Mouse (Mus musculus): ENCODE measurements at regions not wholly inside any gene's neighbourhood (a gene's known extent, or its start where the extent isn't known, plus 50 kb on each side); places are given as distances from the start of the nearest gene placed in this dataset.

DNA sequence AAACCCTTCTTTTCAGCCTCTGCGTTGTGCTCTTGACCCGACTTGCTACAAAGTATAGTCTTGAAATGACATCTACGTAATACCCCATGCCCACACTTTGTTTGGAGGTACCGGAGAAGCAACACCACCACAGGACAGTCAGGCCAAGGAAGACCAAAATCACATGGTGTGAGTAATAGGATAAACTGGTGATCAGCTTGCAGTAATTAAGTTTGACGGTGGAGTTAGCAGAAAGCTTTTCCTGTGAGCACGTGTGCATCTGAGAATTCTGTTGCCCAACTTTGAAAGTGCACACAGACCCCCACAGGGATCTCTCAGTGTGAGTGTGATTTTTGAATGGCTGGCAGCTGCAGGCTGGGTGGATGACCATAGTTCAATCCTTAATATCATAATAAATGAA is 114.6 kb upstream of the Smyd2 start:
- Histone ChIP-seq H3K36me3 (ENCODE audit: control insufficient read depth, insufficient read depth, low read length) (no peaks in the 10 kb centered on the region), H3K4me1 (ENCODE audit: control insufficient read depth, insufficient read depth, low read length) (no peaks in the 10 kb centered on the region), H3K4me3 (ENCODE audit: insufficient read depth, low read depth, low read length) (no peak overlapping the region), H3K27ac (ENCODE audit: insufficient read depth, low read depth, low read length) (no peak overlapping the region), H3K27me3 (replicated peaks; ENCODE audit: control insufficient read depth, insufficient read depth, low read length) (no peaks in the 10 kb centered on the region)
- DNase-seq: no peak
- TF ChIP-seq CTCF (conservative IDR thresholded peaks at IDR 0.05; ENCODE audit: insufficient read depth, insufficient read length, low read depth, low read length): no peak
- 69% methylated on average over 6 of the region's 6 CpGs for WGBS

GRCm38 (mm10) chr1:190035935-190036334 is 113.8 kb upstream of the Smyd2 start:
- no peak overlapping the region for H3K4me3 ChIP-seq (ENCODE audit: insufficient read depth, low read depth, low read length)
- no peaks in the 10 kb centered on the region for H3K4me1 ChIP-seq (ENCODE audit: control insufficient read depth, insufficient read depth, low read length)
- DNase-seq: no peak
- TF ChIP-seq CTCF (conservative IDR thresholded peaks at IDR 0.05; ENCODE audit: insufficient read depth, insufficient read length, low read depth, low read length): no peak
- no peak for TF ChIP-seq POLR2A (IDR thresholded peaks at IDR 0.05; ENCODE audit: low read depth, low read length)
- no peaks in the 10 kb centered on the region for H3K27me3 ChIP-seq (replicated peaks; ENCODE audit: control insufficient read depth, insufficient read depth, low read length)
- H3K27ac ChIP-seq (ENCODE audit: insufficient read depth, low read depth, low read length): no peak overlapping the region
- H3K36me3 ChIP-seq (ENCODE audit: control insufficient read depth, insufficient read depth, low read length): no peaks in the 10 kb centered on the region
- 91% methylated on average over 11 of the region's 11 CpGs for WGBS

- Histone ChIP-seq H3K4me3 (ENCODE audit: insufficient read depth, low read depth, low read length) (no peak overlapping the region), H3K27me3 (replicated peaks; ENCODE audit: control insufficient read depth, insufficient read depth, low read length) (no peaks in the 10 kb centered on the region), H3K27ac (ENCODE audit: insufficient read depth, low read depth, low read length) (no peak overlapping the region), H3K36me3 (ENCODE audit: control insufficient read depth, insufficient read depth, low read length) (no peaks in the 10 kb centered on the region), H3K4me1 (ENCODE audit: control insufficient read depth, insufficient read depth, low read length) (no peaks in the 10 kb centered on the region)
- TF ChIP-seq CTCF (conservative IDR thresholded peaks at IDR 0.05; ENCODE audit: insufficient read depth, insufficient read length, low read depth, low read length): no peak
- no peak for TF ChIP-seq POLR2A (IDR thresholded peaks at IDR 0.05; ENCODE audit: low read depth, low read length)
- 53% methylated on average over 5 of the region's 5 CpGs for WGBS
- no peak for DNase-seq
Observed at GRCm38 (mm10) chr1:190034091-190034490, 111.9 kb upstream of the Smyd2 start.

DNA sequence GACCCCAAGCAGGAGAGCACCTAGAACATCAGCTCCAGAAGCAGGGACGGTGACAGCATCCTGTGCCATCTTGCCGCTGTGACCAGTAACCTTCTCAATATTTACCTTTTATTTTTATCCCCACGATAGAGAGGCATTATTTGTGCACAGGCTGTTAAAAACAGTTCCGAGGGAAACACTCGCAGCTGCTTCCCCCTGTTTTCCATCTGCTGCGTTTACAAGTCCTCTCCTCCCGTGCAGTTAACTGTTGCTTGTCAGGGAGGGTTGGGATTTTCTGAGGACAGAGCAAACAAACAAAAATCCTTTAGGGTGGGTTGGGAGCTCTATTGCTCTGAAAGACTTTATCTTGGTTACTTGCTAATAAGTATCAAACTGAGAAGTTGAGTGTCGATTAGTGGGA is 105.4 kb upstream of the Smyd2 start:
- H3K4me1 ChIP-seq (ENCODE audit: control insufficient read depth, insufficient read depth, low read length): no peaks in the 10 kb centered on the region
- no peak for TF ChIP-seq CTCF (conservative IDR thresholded peaks at IDR 0.05; ENCODE audit: insufficient read depth, insufficient read length, low read depth, low read length)
- no peak for TF ChIP-seq POLR2A (IDR thresholded peaks at IDR 0.05; ENCODE audit: low read depth, low read length)
- no peaks in the 10 kb centered on the region for H3K36me3 ChIP-seq (ENCODE audit: control insufficient read depth, insufficient read depth, low read length)
- DNase-seq: no peak
- H3K27me3 ChIP-seq (replicated peaks; ENCODE audit: control insufficient read depth, insufficient read depth, low read length): no peaks in the 10 kb centered on the region
- no peak overlapping the region for H3K27ac ChIP-seq (ENCODE audit: insufficient read depth, low read depth, low read length)
- WGBS: 32% methylated on average over 8 of the region's 8 CpGs
- no peak overlapping the region for H3K4me3 ChIP-seq (ENCODE audit: insufficient read depth, low read depth, low read length)

DNA sequence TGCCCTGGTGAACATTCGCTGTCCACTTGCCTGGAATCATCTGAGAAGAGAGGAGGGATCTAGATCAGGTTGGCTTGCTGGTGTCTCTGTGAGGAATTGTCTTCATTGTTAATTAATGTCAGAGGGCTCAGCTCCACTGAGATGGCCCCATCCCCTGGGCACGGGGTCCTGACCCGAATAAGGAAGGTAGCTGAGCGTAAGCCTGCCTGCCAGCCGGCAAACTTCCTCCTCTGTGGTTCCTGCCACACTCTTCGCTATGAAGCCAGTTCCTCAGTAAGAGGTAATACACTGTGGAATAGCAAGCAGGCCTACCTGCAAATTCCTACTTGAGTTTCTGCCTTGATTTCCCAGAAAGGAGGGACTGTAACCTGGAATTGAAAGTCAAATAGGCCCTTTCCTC is 87.3 kb upstream of the Smyd2 start:
- Histone ChIP-seq H3K4me1 (ENCODE audit: control insufficient read depth, insufficient read depth, low read length) (no peaks in the 10 kb centered on the region), H3K36me3 (ENCODE audit: control insufficient read depth, insufficient read depth, low read length) (no peaks in the 10 kb centered on the region), H3K27me3 (replicated peaks; ENCODE audit: control insufficient read depth, insufficient read depth, low read length) (no peaks in the 10 kb centered on the region), H3K27ac (ENCODE audit: insufficient read depth, low read depth, low read length) (no peak overlapping the region), H3K4me3 (ENCODE audit: insufficient read depth, low read depth, low read length) (no peak overlapping the region)
- WGBS: 68% methylated on average over 6 of the region's 6 CpGs
- TF ChIP-seq CTCF (conservative IDR thresholded peaks at IDR 0.05; ENCODE audit: insufficient read depth, insufficient read length, low read depth, low read length): no peak
- no peak for TF ChIP-seq POLR2A (IDR thresholded peaks at IDR 0.05; ENCODE audit: low read depth, low read length)
- DNase-seq: no peak

- no peak overlapping the region for H3K4me3 ChIP-seq (ENCODE audit: insufficient read depth, low read depth, low read length)
- H3K27ac ChIP-seq (ENCODE audit: insufficient read depth, low read depth, low read length): no peak overlapping the region
- H3K36me3 ChIP-seq (ENCODE audit: control insufficient read depth, insufficient read depth, low read length): no peaks in the 10 kb centered on the region
- TF ChIP-seq POLR2A (IDR thresholded peaks at IDR 0.05; ENCODE audit: low read depth, low read length) (no peak), CTCF (conservative IDR thresholded peaks at IDR 0.05; ENCODE audit: insufficient read depth, insufficient read length, low read depth, low read length) (no peak)
- no peaks in the 10 kb centered on the region for H3K27me3 ChIP-seq (replicated peaks; ENCODE audit: control insufficient read depth, insufficient read depth, low read length)
- no peaks in the 10 kb centered on the region for H3K4me1 ChIP-seq (ENCODE audit: control insufficient read depth, insufficient read depth, low read length)
- WGBS: 66% methylated on average over 7 of the region's 7 CpGs
- no peak for DNase-seq
Observed at GRCm38 (mm10) chr1:190007271-190007670, 85.1 kb upstream of the Smyd2 start.

GRCm38 (mm10) chr1:190001084-190001483 is 78.9 kb upstream of the Smyd2 start:
- Histone ChIP-seq H3K27ac (ENCODE audit: insufficient read depth, low read depth, low read length) (no peak overlapping the region), H3K4me1 (ENCODE audit: control insufficient read depth, insufficient read depth, low read length) (peaks cover 6% of the 10 kb centered on the region; the same call in 1 of the 2 replicates), H3K27me3 (replicated peaks; ENCODE audit: control insufficient read depth, insufficient read depth, low read length) (no peaks in the 10 kb centered on the region), H3K36me3 (ENCODE audit: control insufficient read depth, insufficient read depth, low read length) (no peaks in the 10 kb centered on the region), H3K4me3 (ENCODE audit: insufficient read depth, low read depth, low read length) (no peak overlapping the region)
- TF ChIP-seq CTCF (conservative IDR thresholded peaks at IDR 0.05; ENCODE audit: insufficient read depth, insufficient read length, low read depth, low read length): no peak
- no peak for TF ChIP-seq POLR2A (IDR thresholded peaks at IDR 0.05; ENCODE audit: low read depth, low read length)
- peak; percentile 3 for DNase-seq
- WGBS: 37% methylated on average over 4 of the region's 4 CpGs

DNA sequence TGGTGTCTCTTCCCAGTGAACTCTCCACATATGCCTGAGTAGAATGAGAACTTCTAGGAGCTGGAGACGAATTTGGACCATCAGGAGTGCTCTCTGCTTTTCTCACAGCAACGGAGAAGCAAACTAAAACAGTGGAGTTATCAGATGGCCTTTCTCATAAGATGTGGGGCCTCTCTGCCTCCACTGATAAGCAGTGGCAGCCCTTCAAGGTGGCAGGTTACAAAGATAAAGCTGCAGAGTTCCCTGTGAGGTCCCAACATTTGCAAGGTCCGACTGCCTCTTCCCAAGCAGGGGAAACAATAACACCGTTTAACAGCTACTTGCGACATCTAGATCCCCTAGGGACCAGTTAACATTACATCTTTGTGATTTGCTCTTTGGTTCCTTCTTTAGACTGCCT is 71.5 kb upstream of the Smyd2 start:
- DNase-seq: no peak
- 45% methylated on average over 5 of the region's 5 CpGs for WGBS
- no peak for TF ChIP-seq POLR2A (IDR thresholded peaks at IDR 0.05; ENCODE audit: low read depth, low read length)
- no peak for TF ChIP-seq CTCF (conservative IDR thresholded peaks at IDR 0.05; ENCODE audit: insufficient read depth, insufficient read length, low read depth, low read length)
- H3K27me3 ChIP-seq (replicated peaks; ENCODE audit: control insufficient read depth, insufficient read depth, low read length): 0 out of 2 replicates have a peak, but pooled peaks cover 2% of the 10 kb centered on the region
- no peaks in the 10 kb centered on the region for H3K36me3 ChIP-seq (ENCODE audit: control insufficient read depth, insufficient read depth, low read length)
- H3K27ac ChIP-seq (ENCODE audit: insufficient read depth, low read depth, low read length): no peak overlapping the region
- H3K4me3 ChIP-seq (ENCODE audit: insufficient read depth, low read depth, low read length): no peak overlapping the region
- H3K4me1 ChIP-seq (ENCODE audit: control insufficient read depth, insufficient read depth, low read length): no peaks in the 10 kb centered on the region

Measured in kidney, adult 2 months (tissue).